Mouse (Mus musculus) midbrain, embryonic 16.5 days (tissue): ENCODE data around the gene Drc1. TPM values are rescaled to one million over a fixed set of nuclear protein-coding genes. Genes with fewer than 3 reads are reported as not detected.

Source experiments
- ATAC-seq: fragments of 200-750 bp; cut with Nextera tagmentation; 2 replicates; pipeline ENCODE4 v1.8.0; 2017; ENCODE audit warnings: moderate TSS enrichment
- H3K27ac ChIP-seq: fragments of 300-500 bp; sonication (generic); 2 replicates; pipeline ENCODE4 v1.5.1; 2014; ENCODE audit warnings: mild to moderate bottlenecking, low read length, mixed read lengths
- H3K27me3 ChIP-seq: fragments of 300-500 bp; sonication (generic); 2 replicates; pipeline ENCODE4 v1.6.1; 2014; ENCODE audit warnings: low read depth, low read length, mixed read lengths; ENCODE audit not compliant: control insufficient read depth, insufficient read depth
- H3K36me3 ChIP-seq: fragments of 300-500 bp; sonication (generic); 2 replicates; pipeline ENCODE4 v1.6.1; 2014; ENCODE audit warnings: mild to moderate bottlenecking, low read length, moderate library complexity, mixed read lengths; ENCODE audit not compliant: control insufficient read depth, insufficient read depth
- H3K4me1 ChIP-seq: fragments of 300-500 bp; sonication (generic); 2 replicates; pipeline ENCODE4 v1.6.1; 2014; ENCODE audit warnings: mild to moderate bottlenecking, low read length, mixed read lengths; ENCODE audit not compliant: control insufficient read depth, insufficient read depth
- H3K4me2 ChIP-seq: fragments of 300-500 bp; sonication (generic); 2 replicates; pipeline ENCODE4 v1.6.1; 2014; ENCODE audit warnings: mild to moderate bottlenecking, low read length, mixed read lengths
- H3K4me3 ChIP-seq: fragments of 300-500 bp; sonication (generic); 2 replicates; pipeline ENCODE4 v1.5.1; 2014; ENCODE audit warnings: low read depth, mild to moderate bottlenecking, low read length, moderate library complexity, mixed read lengths
- H3K9ac ChIP-seq: fragments of 300-500 bp; sonication (generic); 2 replicates; pipeline ENCODE4 v1.6.1; 2014; ENCODE audit warnings: low read depth, low read length, mixed read lengths
- H3K9me3 ChIP-seq: fragments of 300-500 bp; sonication (generic); replicated peaks from 2 replicates; pipeline ENCODE4 v1.6.1; 2014; ENCODE audit warnings: mild to moderate bottlenecking, low read length, mixed read lengths; ENCODE audit not compliant: control insufficient read depth, poor library complexity, severe bottlenecking
- WGBS: fragments of 180-500 bp; shearing (Covaris S2); extraction: QIAGEN DNeasy Blood & Tissue Kit; methylation state at CpG from one replicate; pipeline ENCODE4 v1.1.7; 2014; 5-methylcytosine and 5-hydroxymethylcytosine counted together
- polyA plus RNA-seq: library from polyadenylated mRNA; unstranded; fragments of >200 nt; fragmentation: Nextera tagmentation; extraction: Ambion mirVana; gene quantifications from 2 replicates; pipeline ENCODE4 v1.2.1, GENCODE M21; 2015

The Drc1 gene
- polyA plus RNA-seq, 1 experiment from 2014 or later = 9.5 TPM

- Histone ChIP-seq H3K27me3 (peaks cover 3% of the 10 kb centered on the region; the same call in 1 of the 2 replicates), H3K27ac (no peak overlapping the region), H3K9ac (no peak overlapping the region), H3K36me3 (no peaks in the 10 kb centered on the region), H3K4me3 (no peak overlapping the region), H3K4me2 (no peak overlapping the region), H3K4me1 (peaks cover 5% of the 10 kb centered on the region), H3K9me3 (no peaks in the 10 kb centered on the region)
- ATAC-seq = no peak
- 82% methylated on average over 5 of the region's 5 CpGs for WGBS
Measured at GRCm38 (mm10) chr5:30343886-30344285, 62.7 kb downstream of the Drc1 start.

DNA sequence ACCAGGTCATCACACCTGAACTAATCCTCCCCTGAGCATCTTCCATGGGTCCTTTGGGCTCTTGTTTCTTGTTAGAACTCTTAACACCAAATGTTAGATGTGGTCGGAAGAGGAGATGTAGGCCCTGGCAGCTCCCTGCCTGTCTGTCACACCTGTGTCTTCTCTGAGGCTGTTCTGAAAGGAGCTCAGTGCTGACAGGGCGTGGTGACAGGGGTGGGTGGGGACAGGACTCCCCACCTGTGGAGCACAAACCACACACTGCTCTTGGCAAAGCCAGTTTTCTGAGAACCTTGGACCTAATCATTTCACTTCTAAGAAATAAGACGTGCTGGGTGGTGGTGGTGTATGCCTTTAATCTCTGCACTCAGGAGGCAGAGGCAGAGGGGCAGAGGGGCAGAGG, 72.4 kb downstream of the Drc1 start:
- no peak for ATAC-seq
- Histone ChIP-seq H3K27ac (no peak overlapping the region), H3K9ac (no peak overlapping the region), H3K9me3 (no peaks in the 10 kb centered on the region), H3K4me3 (no peak overlapping the region), H3K4me1 (no peaks in the 10 kb centered on the region), H3K27me3 (no peaks in the 10 kb centered on the region), H3K36me3 (no peaks in the 10 kb centered on the region), H3K4me2 (no peak overlapping the region)
- WGBS = 72% methylated on average over 3 of the region's 3 CpGs

DNA sequence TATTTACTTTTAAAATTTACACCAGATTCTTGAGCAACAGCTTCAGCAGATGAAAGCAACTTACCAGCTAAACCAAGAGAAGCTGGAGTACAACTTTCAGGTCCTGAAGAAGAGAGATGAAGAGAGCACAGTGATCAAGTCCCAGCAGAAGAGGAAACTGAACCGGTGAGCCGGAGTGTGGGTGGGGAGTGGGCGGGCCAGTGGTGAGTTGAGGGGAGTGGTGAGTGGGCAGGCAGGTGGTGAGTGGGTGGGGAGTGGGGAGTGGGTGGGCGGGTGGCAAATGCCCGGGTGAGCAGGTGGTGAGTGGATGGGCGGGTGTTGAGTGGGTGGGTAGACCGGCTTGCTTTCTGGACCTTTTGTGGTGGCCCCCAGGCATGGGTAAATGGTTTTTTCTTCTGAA, 73.9 kb downstream of the Drc1 start:
- Histone ChIP-seq H3K36me3 (no peaks in the 10 kb centered on the region), H3K4me2 (no peak overlapping the region), H3K4me1 (no peaks in the 10 kb centered on the region), H3K9me3 (no peaks in the 10 kb centered on the region), H3K9ac (no peak overlapping the region), H3K27me3 (no peaks in the 10 kb centered on the region), H3K4me3 (no peak overlapping the region), H3K27ac (no peak overlapping the region)
- WGBS = 86% methylated on average over 7 of the region's 7 CpGs
- ATAC-seq = no peak

DNA sequence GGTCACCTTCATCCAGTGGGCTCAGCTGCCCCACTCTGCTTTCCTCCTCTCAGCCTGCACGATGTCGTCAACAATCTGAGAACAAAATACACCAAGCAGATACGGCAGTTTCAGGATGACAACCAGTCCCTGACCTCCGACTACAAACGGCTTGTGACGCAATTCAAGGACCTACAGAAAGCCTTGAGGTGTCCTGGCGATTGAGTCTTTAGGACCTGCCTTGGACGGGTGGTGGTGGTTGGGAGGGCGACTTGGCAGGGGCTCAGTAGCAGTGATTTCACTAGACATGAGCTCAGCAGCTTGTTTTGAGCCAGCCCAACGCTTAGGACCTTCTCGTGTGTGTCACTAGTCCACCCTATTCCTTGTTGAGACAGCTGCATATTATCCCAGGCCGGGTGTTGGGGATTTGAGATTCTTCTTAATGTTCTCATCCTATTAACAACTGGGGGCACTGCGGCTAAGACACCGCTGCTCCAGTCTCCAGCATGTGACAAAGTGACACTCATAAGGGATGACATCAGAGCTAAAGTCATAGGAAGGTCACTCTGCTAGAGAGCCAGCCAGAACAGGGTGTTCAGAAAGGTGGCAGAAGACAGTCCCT, 74.5 kb downstream of the Drc1 start:
- H3K27ac ChIP-seq = no peak overlapping the region
- H3K4me3 ChIP-seq = no peak overlapping the region
- no peak overlapping the region for H3K9ac ChIP-seq
- no peaks in the 10 kb centered on the region for H3K27me3 ChIP-seq
- H3K9me3 ChIP-seq = no peaks in the 10 kb centered on the region
- H3K4me1 ChIP-seq = no peaks in the 10 kb centered on the region
- H3K36me3 ChIP-seq = no peaks in the 10 kb centered on the region
- ATAC-seq = no peak
- 84% methylated on average over 14 of the region's 14 CpGs for WGBS
- H3K4me2 ChIP-seq = no peak overlapping the region

- Histone ChIP-seq H3K9ac (no peak overlapping the region), H3K36me3 (no peaks in the 10 kb centered on the region), H3K27ac (no peak overlapping the region), H3K4me3 (no peak overlapping the region), H3K27me3 (no peaks in the 10 kb centered on the region), H3K4me1 (no peaks in the 10 kb centered on the region), H3K9me3 (no peaks in the 10 kb centered on the region), H3K4me2 (no peak overlapping the region)
- WGBS = 81% methylated on average over 7 of the region's 7 CpGs
- no peak for ATAC-seq
Measured at GRCm38 (mm10) chr5:30356647-30357046, 75.5 kb downstream of the Drc1 start.

- Histone ChIP-seq H3K27ac (no peak overlapping the region), H3K27me3 (no peaks in the 10 kb centered on the region), H3K4me2 (no peak overlapping the region), H3K9ac (no peak overlapping the region), H3K4me3 (no peak overlapping the region), H3K36me3 (no peaks in the 10 kb centered on the region; the same call in 1 of the 2 replicates), H3K4me1 (no peaks in the 10 kb centered on the region), H3K9me3 (no peaks in the 10 kb centered on the region)
- no peak for ATAC-seq
- 90% methylated on average over 10 of the region's 10 CpGs for WGBS
Measured at GRCm38 (mm10) chr5:30358436-30359099, 77.4 kb downstream of the Drc1 start.

DNA sequence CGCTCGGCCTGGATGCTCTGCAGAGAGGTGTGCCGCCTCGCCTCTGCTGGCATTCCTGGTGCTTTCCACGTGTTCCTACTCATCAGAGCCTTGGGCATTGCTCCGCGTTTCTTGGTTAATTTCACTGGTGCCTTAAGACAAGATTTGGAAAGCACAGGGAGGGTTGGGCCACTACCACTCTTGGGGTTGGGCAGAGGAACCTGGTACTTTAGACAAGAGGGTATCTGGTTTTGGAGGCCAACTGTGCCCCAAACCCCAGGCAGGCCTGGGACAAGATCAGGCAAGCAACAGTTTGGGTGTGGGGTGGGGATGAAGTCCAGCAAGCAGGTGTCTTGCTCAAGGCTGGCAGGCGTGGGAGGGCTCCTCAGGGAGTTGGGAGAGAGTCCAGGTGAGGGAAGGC, 86.2 kb downstream of the Drc1 start:
- H3K9me3 ChIP-seq = no peaks in the 10 kb centered on the region
- no peaks in the 10 kb centered on the region for H3K27me3 ChIP-seq
- H3K4me2 ChIP-seq = no peak overlapping the region
- H3K4me1 ChIP-seq = no peaks in the 10 kb centered on the region
- no peak overlapping the region for H3K4me3 ChIP-seq
- no peaks in the 10 kb centered on the region; the same call in 1 of the 2 replicates for H3K36me3 ChIP-seq
- ATAC-seq = no peak
- WGBS = 71% methylated on average over 8 of the region's 8 CpGs
- H3K9ac ChIP-seq = no peak overlapping the region
- H3K27ac ChIP-seq = no peak overlapping the region

DNA sequence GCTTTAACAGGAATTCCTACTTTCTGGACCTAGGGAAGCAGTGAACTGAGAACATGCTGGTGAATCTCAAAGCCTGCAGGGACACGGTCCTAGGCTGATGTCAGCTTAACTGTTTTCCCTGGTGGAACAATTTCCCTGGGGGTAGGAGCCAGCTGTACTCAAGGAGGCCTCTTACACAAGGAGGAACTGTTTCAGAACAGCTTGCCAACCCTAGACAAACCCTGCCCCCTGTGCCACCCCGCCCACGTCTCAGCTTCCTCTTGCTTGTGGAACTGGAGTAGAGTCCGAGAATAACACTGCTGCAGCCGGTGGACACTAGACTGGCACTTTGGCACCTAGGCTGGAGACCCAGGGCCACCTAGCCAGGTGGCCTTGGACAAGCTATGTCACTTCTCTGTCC, 88.2 kb downstream of the Drc1 start:
- no peaks in the 10 kb centered on the region for H3K4me1 ChIP-seq
- no peak overlapping the region for H3K9ac ChIP-seq
- no peak overlapping the region for H3K27ac ChIP-seq
- H3K4me3 ChIP-seq = no peak overlapping the region
- no peak overlapping the region for H3K4me2 ChIP-seq
- no peaks in the 10 kb centered on the region for H3K36me3 ChIP-seq
- WGBS = 91% methylated on average over 5 of the region's 5 CpGs
- no peak for ATAC-seq
- H3K27me3 ChIP-seq = no peaks in the 10 kb centered on the region
- H3K9me3 ChIP-seq = no peaks in the 10 kb centered on the region

DNA sequence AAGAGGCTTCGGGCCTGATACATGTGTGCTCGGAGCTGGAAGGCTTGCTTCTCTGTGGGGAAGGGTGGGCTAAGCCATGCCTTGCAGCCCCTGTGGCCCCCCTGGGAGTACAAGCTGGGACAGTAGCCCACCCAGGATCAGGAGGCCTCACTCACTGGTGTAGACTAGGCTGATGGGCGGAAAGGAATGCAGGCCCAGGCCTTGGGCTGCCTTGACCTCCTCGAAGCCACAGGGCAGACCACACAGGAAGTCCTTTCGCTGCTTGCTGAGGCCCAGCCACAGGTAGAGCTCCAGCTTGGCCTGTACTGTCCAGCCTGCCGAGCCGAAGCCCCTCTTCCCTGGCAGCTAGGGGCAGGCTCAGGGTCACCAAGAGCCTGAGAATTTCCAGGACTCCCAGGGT, 101.7 kb downstream of the Drc1 start:
- H3K4me1 ChIP-seq = no peaks in the 10 kb centered on the region
- H3K27ac ChIP-seq = no peak overlapping the region
- no peak overlapping the region for H3K9ac ChIP-seq
- H3K36me3 ChIP-seq = no peaks in the 10 kb centered on the region
- WGBS = 66% methylated on average over 7 of the region's 7 CpGs
- H3K9me3 ChIP-seq = no peaks in the 10 kb centered on the region
- no peak overlapping the region for H3K4me3 ChIP-seq
- no peaks in the 10 kb centered on the region for H3K27me3 ChIP-seq
- no peak for ATAC-seq
- H3K4me2 ChIP-seq = no peak overlapping the region
